Mouse (Mus musculus) forebrain, embryonic 16.5 days (tissue): ENCODE data around the gene Hmg20a. TPM values are rescaled to one million over a fixed set of nuclear protein-coding genes. Genes with fewer than 3 reads are reported as not detected.
"Not testable (repeated sequence)": the region's sequence is repeated elsewhere in the genome, so short reads cannot be mapped to it uniquely, and the experiment has no call there.

Source experiments
- ATAC-seq: fragments of 200-750 bp; cut with Nextera tagmentation; 2 replicates; pipeline ENCODE4 v1.8.0; 2017; ENCODE audit warnings: mild to moderate bottlenecking, moderate library complexity
- H3K27ac ChIP-seq: fragments of 300-500 bp; sonication (generic); 2 replicates; pipeline ENCODE4 v1.5.1; 2014; ENCODE audit warnings: low read length, control low read depth
- H3K27me3 ChIP-seq: fragments of 300-500 bp; sonication (generic); replicated peaks from 2 replicates; pipeline ENCODE4 v1.6.1; 2014; ENCODE audit warnings: low read length; ENCODE audit not compliant: control insufficient read depth, insufficient read depth
- H3K36me3 ChIP-seq: fragments of 300-500 bp; sonication (generic); 2 replicates; pipeline ENCODE4 v1.6.1; 2014; ENCODE audit not compliant: control insufficient read depth, insufficient read depth
- H3K4me1 ChIP-seq: fragments of 300-500 bp; sonication (generic); replicated peaks from 2 replicates; pipeline ENCODE4 v1.6.1; 2014; ENCODE audit warnings: low read length; ENCODE audit not compliant: control insufficient read depth, insufficient read depth
- H3K4me2 ChIP-seq: fragments of 300-500 bp; sonication (generic); 2 replicates; pipeline ENCODE4 v1.6.1; 2014; ENCODE audit warnings: mild to moderate bottlenecking, low read length, control low read depth
- H3K4me3 ChIP-seq: fragments of 300-500 bp; sonication (generic); replicated peaks from 2 replicates; pipeline ENCODE4 v1.5.1; 2014; ENCODE audit warnings: mild to moderate bottlenecking, low read length, control low read depth
- H3K9ac ChIP-seq: fragments of 300-500 bp; sonication (generic); replicated peaks from 2 replicates; pipeline ENCODE4 v1.6.1; 2014; ENCODE audit warnings: low read depth, low read length, control low read depth
- H3K9me3 ChIP-seq: fragments of 300-500 bp; sonication (generic); 2 replicates; pipeline ENCODE4 v1.6.1; 2016; ENCODE audit warnings: low read length; ENCODE audit not compliant: control insufficient read depth
- WGBS: fragments of 180-500 bp; shearing (Covaris S2); extraction: QIAGEN DNeasy Blood & Tissue Kit; methylation state at CpG from one replicate; pipeline ENCODE4 v1.1.7; 2014; 5-methylcytosine and 5-hydroxymethylcytosine counted together
- polyA plus RNA-seq: library from polyadenylated mRNA; unstranded; fragments of >200 nt; fragmentation: Nextera tagmentation; extraction: Ambion mirVana; gene quantifications from 2 replicates; pipeline ENCODE4 v1.2.1, GENCODE M21; 2015

The Hmg20a gene
- polyA plus RNA-seq, 1 experiment from 2014 or later, result 97.4 TPM

DNA sequence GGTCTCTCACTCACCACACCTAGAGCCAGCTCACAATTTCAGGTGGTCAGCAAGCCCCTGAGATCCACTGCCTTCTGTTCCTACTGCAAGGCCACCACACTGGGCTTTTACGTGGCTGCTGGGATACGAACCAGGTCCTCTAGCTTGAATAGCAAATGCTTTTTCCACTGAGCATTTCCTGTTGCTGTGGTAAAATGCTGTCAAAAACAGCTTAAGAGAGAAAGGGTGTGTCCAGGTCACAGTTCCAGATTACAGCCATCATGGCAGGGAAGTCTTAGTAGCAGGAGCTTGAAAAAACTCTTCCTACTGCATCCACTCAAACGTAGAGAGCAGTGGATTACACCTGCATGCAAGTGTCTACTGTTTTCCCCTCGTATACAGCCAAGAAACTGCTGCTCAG, 6.5 kb downstream of the Hmg20a start:
- WGBS, result 88% methylated on average over 4 of the region's 4 CpGs
- Histone ChIP-seq H3K27me3 (no peaks in the 10 kb centered on the region), H3K4me3 (no peak overlapping the region), H3K36me3 (no peaks in the 10 kb centered on the region), H3K9ac (no peak overlapping the region), H3K9me3 (no peaks in the 10 kb centered on the region), H3K4me2 (no peak overlapping the region), H3K4me1 (peaks cover 19% of the 10 kb centered on the region), H3K27ac (no peak overlapping the region)
- ATAC-seq, result no peak

DNA sequence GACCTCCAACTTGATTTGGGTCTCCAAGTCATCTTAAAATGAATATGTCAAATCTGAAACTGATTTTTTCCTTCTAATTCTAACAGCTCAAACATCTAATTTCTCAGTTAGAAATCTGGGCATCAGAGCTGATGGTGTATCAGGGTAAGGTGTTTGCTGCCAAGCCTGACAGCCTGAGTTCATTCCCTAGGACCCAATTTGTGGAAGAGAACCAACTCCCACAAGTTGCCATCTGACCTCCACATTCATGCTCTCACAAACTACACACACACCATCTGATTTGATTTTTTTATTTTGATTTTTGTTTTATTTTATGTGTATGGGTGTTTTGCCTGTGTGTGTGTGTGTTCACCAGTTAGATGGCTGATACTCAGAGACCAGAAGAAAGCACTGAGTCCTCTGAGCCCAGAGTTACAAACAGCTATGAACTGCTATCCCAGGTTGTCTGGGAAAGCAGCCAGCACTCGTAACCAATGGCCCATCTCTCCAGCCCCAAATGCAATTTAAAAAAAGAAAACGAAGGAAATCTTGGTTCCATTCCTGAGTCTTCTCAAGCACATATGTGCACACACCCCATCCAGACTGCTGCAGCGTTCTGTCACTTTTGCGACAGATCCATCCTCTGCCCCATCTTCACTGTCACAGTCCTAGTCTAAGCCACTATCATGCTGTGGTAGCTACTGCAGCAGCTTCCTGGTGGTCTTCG, 17.6 kb downstream of the Hmg20a start:
- 54% methylated on average over 5 of the region's 5 CpGs for WGBS
- Histone ChIP-seq H3K27ac (peak overlapping the region; percentile 69), H3K27me3 (no peaks in the 10 kb centered on the region), H3K4me1 (peaks cover 6% of the 10 kb centered on the region), H3K9ac (no peak overlapping the region), H3K9me3 (no peaks in the 10 kb centered on the region), H3K4me2 (no peak overlapping the region), H3K36me3 (no peaks in the 10 kb centered on the region), H3K4me3 (no peak overlapping the region)
- peak; percentile 57 for ATAC-seq

DNA sequence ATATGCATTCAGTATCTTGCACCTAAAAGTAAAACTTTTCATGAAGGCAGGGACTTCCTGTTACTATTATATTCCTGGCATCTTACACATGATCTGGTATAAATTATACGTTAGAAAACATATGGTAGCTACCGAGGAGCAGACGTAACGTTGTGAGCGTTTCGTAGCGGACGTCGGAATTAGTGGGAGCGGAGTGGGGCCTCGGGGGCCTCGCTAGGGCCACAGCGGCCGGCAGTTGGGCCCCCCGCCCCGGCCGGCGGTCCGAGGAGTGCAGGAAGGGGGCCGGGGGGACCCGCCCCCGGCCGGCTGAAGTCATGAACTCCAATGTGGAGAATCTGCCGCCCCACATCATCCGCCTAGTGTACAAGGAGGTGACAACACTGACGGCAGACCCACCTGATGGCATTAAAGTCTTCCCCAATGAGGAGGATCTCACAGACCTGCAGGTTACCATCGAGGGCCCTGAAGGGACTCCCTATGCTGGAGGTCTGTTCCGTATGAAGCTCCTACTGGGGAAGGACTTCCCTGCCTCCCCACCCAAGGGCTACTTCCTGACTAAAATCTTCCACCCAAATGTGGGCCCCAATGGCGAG, 19.0 kb downstream of the Hmg20a start:
- not testable (repeated sequence) for ATAC-seq, H3K27ac ChIP-seq, H3K4me1 ChIP-seq, H3K9me3 ChIP-seq, H3K4me3 ChIP-seq, H3K9ac ChIP-seq, H3K4me2 ChIP-seq, H3K36me3 ChIP-seq, H3K27me3 ChIP-seq
- WGBS, result 84% methylated on average over 21 of the region's 29 CpGs

DNA sequence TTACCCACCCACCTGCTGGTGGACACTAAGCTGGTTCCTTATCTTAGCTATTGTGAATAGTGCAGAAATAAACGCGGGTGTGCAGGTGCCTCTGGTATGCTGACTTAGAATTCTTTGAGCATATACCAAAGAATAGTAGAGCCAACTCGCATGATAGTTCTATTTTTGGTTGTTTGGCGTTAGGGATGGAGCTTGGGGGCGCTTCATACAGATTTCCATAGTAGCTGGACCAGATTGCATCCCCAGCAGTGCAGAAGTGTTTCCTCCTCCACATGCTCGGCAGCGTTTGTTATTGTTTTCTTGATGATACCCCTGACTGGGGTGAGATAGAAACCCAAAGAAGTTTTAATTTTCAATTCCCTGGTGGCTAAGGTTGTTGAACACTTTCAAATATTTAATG, 21.3 kb downstream of the Hmg20a start:
- no peaks in the 10 kb centered on the region for H3K9me3 ChIP-seq
- no peak for ATAC-seq
- no peaks in the 10 kb centered on the region for H3K36me3 ChIP-seq
- H3K9ac ChIP-seq, result no peak overlapping the region
- H3K27ac ChIP-seq, result no peak overlapping the region
- no peaks in the 10 kb centered on the region for H3K27me3 ChIP-seq
- H3K4me1 ChIP-seq, result peaks cover 6% of the 10 kb centered on the region
- WGBS, result 77% methylated on average over 7 of the region's 7 CpGs
- no peak overlapping the region for H3K4me3 ChIP-seq
- H3K4me2 ChIP-seq, result no peak overlapping the region

DNA sequence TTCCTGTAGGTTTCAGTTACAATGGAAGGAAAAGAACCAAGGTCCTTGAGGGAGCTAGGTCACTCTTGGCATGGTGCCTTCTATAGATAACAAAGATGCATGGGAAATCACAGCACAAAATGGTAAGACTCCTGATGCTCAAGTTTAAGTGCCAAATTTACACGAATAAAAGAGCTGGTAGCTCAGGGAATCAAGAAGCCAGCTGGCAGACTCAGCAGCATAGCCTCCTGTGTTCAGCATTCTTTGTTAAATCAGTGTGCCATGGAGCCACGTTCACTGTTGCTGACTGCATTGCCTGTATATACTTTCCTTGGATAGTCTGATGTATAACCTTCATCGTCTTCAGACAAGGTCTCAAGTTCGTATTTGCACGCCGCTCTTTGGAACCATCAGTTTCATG, 33.2 kb downstream of the Hmg20a start:
- peak overlapping the region; percentile 83 for H3K27ac ChIP-seq

DNA sequence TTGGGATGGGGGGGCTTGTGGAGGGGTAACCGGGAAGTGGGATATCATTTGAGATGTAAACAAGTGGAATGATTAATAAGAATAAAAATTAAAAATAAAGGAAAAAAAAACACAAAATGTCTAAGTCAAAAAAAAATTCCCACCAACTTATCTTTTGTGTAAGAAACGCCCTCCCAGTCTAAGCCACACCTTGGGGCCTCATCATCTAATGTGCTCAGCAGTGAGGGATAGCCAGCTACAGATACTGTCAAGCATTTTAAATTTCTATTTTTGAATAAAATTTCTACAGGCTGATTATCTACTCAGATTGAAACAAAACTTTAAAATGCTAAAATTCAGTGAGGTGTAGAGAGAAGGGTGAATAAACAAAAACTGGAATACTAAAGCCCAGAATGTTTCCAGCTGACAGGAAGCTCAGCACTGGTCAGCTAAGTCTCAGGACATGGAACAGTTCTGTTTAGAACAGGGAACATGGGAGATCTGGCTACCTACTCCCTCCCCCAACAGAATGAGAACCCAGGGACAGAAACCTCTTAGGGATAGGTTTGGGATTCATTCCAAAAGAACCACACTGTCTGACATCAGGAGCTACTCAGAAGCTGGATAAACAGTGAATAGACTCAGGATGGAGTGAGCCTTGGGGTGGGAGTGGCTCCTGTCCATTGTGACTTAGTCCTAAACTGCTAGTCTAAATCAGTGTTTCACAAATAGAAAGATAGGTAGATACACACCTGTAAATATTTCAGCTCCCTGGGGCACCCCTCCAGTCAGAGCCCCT, 34.8 kb downstream of the Hmg20a start:
- no peak overlapping the region for H3K27ac ChIP-seq
- H3K4me3 ChIP-seq, result no peak overlapping the region
- H3K36me3 ChIP-seq, result no peaks in the 10 kb centered on the region
- H3K4me1 ChIP-seq, result peaks cover 4% of the 10 kb centered on the region; the same call in 1 of the 2 replicates
- 82% methylated on average over 2 of the region's 2 CpGs for WGBS
- no peak for ATAC-seq
- no peaks in the 10 kb centered on the region for H3K27me3 ChIP-seq
- no peak overlapping the region for H3K4me2 ChIP-seq
- H3K9ac ChIP-seq, result no peak overlapping the region
- no peaks in the 10 kb centered on the region for H3K9me3 ChIP-seq

More for the DNA sequence above, 33.2 kb downstream of the Hmg20a start:
- H3K9me3 ChIP-seq, result no peaks in the 10 kb centered on the region
- 66% methylated on average over 6 of the region's 6 CpGs for WGBS
- H3K9ac ChIP-seq, result no peak overlapping the region
- no peaks in the 10 kb centered on the region for H3K36me3 ChIP-seq
- ATAC-seq, result peak; percentile 43; the same call in 1 of the 2 replicates
- no peaks in the 10 kb centered on the region for H3K27me3 ChIP-seq
- no peak overlapping the region for H3K4me3 ChIP-seq
- H3K4me1 ChIP-seq, result peaks cover 4% of the 10 kb centered on the region; the same call in 1 of the 2 replicates
- no peak overlapping the region for H3K4me2 ChIP-seq

DNA sequence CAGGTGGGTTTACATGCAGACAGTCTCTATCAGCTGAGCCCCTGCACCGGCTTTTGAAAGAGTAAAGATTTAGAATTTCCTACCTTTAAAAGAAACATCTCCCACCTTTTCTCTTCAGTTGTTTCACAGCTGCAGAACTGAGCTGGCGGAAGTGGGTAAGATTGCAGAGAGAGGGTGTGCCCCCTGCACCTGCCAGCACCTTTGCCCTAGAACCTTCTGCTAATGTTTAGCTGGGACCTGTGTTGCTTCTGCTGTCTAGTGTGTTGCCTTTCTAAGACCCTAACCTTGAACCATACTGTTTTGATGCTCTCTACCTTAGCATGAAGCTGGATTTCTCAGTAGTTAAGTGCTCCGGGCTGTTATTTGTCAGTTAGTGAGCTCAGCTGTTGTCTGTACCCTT, 38.0 kb downstream of the Hmg20a start:
- no peaks in the 10 kb centered on the region for H3K36me3 ChIP-seq
- H3K27me3 ChIP-seq, result no peaks in the 10 kb centered on the region
- no peak overlapping the region for H3K4me2 ChIP-seq
- WGBS, result 95% methylated on average over 3 of the region's 3 CpGs
- H3K4me3 ChIP-seq, result no peak overlapping the region
- H3K27ac ChIP-seq, result no peak overlapping the region
- H3K9ac ChIP-seq, result no peak overlapping the region
- H3K4me1 ChIP-seq, result peaks cover 4% of the 10 kb centered on the region; the same call in 1 of the 2 replicates
- H3K9me3 ChIP-seq, result no peaks in the 10 kb centered on the region
- no peak for ATAC-seq

DNA sequence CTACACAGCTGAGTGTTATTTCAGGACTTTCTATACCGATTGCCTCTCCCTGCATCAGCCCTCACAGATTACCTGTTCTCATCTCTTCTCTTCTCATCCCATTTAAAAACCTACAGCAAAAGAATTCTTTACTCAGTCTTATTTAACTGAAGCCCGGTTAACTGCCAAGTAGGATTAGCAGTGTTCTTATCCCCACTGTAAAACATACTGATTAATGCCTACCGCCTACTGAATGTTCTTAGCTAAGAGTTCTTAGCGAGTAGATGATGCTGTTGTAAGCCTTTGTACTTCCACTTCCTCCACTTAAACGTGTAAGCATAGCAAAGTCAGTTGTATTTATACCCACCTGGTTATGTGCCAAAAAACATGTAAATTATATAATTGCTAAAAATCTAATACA, 42.6 kb downstream of the Hmg20a start:
- WGBS, result 62% methylated on average over 5 of the region's 5 CpGs
- Histone ChIP-seq H3K4me3 (no peak overlapping the region), H3K4me2 (no peak overlapping the region), H3K36me3 (no peaks in the 10 kb centered on the region), H3K27ac (no peak overlapping the region), H3K4me1 (peaks cover 13% of the 10 kb centered on the region), H3K9me3 (no peaks in the 10 kb centered on the region), H3K27me3 (no peaks in the 10 kb centered on the region), H3K9ac (no peak overlapping the region)
- no peak for ATAC-seq

DNA sequence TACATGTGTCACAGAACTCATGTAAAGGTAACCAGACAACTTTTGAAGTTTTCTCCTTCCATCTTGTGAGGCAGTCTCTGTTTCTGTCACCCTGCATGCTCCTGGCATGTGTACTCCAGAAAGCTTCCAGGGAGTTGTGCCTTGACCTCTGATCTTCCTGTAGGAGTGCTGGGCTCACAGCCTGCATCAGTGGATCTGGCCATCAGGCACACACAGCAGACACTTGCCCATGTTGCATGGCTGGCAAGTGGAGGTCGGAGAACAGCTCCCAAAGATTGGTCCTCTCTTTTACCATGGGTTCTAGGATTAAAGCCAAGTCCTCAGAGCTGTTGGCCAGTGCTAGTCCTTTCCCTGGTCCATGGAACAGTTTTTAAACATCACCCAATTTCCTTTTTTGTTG, 44.2 kb downstream of the Hmg20a start:
- WGBS, result 100% methylated on average over 1 of the region's 1 CpGs
- H3K9me3 ChIP-seq, result no peaks in the 10 kb centered on the region
- no peak for ATAC-seq
- H3K27ac ChIP-seq, result no peak overlapping the region
- H3K27me3 ChIP-seq, result no peaks in the 10 kb centered on the region
- H3K4me3 ChIP-seq, result no peak overlapping the region
- H3K9ac ChIP-seq, result no peak overlapping the region
- peaks cover under 1% of the 10 kb centered on the region; the same call in 1 of the 2 replicates for H3K36me3 ChIP-seq
- peaks cover 13% of the 10 kb centered on the region for H3K4me1 ChIP-seq
- no peak overlapping the region for H3K4me2 ChIP-seq
